8 mouse cellular contexts compared by ENCODE assay signal in genomic region chr3:79221296-79222191, GRCm38 (mm10).
A peak's percentile ranks its signal among the peaks of the same experiment; 100 is the strongest.
DNase-seq lines count a peak whose midpoint lies in the region; ATAC-seq and TF ChIP-seq lines count a peak whose summit lies in the region.

No protein-coding gene starts in this region.

- no peaks in the 10 kb centered on the region for H3K9me3 ChIP-seq in midbrain, embryonic 13.5 days
- H3K9me3 ChIP-seq in stomach, embryonic 14.5 days (ENCODE audit: control insufficient read depth, low read depth, low read length) = no peaks in the 10 kb centered on the region

- CTCF ChIA-PET in Patski (lab: Charles Lee) = interaction anchor here (0.7 to 4.2 kb wide), 20 partner anchors 9 to 366 kb away, joined by 3 to 25 read pairs (median 4); partner anchors contain the start of gene Rapgef2

- no peak overlapping the region for H3K4me2 ChIP-seq in midbrain, embryonic 13.5 days (replicated peaks)
- no peak overlapping the region for H3K4me2 ChIP-seq in stomach, embryonic 14.5 days (replicated peaks; ENCODE audit: low read depth, low read length)

- H3K27ac ChIP-seq in midbrain, embryonic 13.5 days = no peak overlapping the region
- H3K27ac ChIP-seq in stomach, embryonic 14.5 days (ENCODE audit: low read length) = no peak overlapping the region

- intact Hi-C loops in left cerebral cortex, postnatal 10 days (cut with DNase I) = loop anchor here (2.0 to 5.0 kb wide), 3 partner anchors 65 to 366 kb away; partner anchors contain the start of gene Rapgef2

- H3K4me1 ChIP-seq in midbrain, embryonic 13.5 days (replicated peaks) = peaks cover 42% of the 10 kb centered on the region
- H3K4me1 ChIP-seq in stomach, embryonic 14.5 days (ENCODE audit: control insufficient read depth, insufficient read depth, low read length) = peaks cover 13% of the 10 kb centered on the region; the same call in 1 of the 2 replicates

- no peaks in the 10 kb centered on the region for H3K27me3 ChIP-seq in Patski
- no peaks in the 10 kb centered on the region for H3K27me3 ChIP-seq in midbrain, embryonic 13.5 days
- H3K27me3 ChIP-seq in stomach, embryonic 14.5 days (ENCODE audit: control insufficient read depth, insufficient read depth, low read length) = no peaks in the 10 kb centered on the region

- WGBS in midbrain, embryonic 13.5 days = 31% methylated on average over 9 of the region's 9 CpGs
- 39% methylated on average over 9 of the region's 9 CpGs for WGBS in stomach, embryonic 14.5 days

- H3K4me3 ChIP-seq in midbrain, embryonic 13.5 days (replicated peaks) = no peak overlapping the region
- no peak overlapping the region for H3K4me3 ChIP-seq in stomach, embryonic 14.5 days (ENCODE audit: low read depth, low read length)

- no peak overlapping the region for H3K9ac ChIP-seq in midbrain, embryonic 13.5 days (replicated peaks)
- no peak overlapping the region; the same call in 1 of the 2 replicates for H3K9ac ChIP-seq in stomach, embryonic 14.5 days (replicated peaks; ENCODE audit: low read depth, low read length)

- H3K36me3 ChIP-seq in midbrain, embryonic 13.5 days = no peaks in the 10 kb centered on the region
- no peaks in the 10 kb centered on the region for H3K36me3 ChIP-seq in stomach, embryonic 14.5 days (ENCODE audit: control insufficient read depth, insufficient read depth, low read length)

- DNase-seq in 3T3-L1 (ENCODE audit: low read depth, low spot score) (peak; percentile 86), Patski (ENCODE audit: low read depth, low spot score) (peak; percentile 22)
- peak; percentile 71 for DNase-seq in cerebellum, adult 9-11 months
- DNase-seq in frontal cortex, postnatal 36 days (ENCODE audit: low spot score in 2 of 2) = peak; percentile 53 to 79
- peak; percentile 88 for DNase-seq in induced T-regulatory cell, adult 2 months (ENCODE audit: low read depth)
- peak; percentile 63 to 72 for DNase-seq in left cerebral cortex, postnatal 10 days (ENCODE audit: extremely low spot score in 1 of 2, low spot score in 2 of 2)

- POLR2A ChIA-PET in Patski (lab: Charles Lee) = no interaction called here

- peak; percentile 62 for ATAC-seq in Patski
- peak; percentile 74 for ATAC-seq in midbrain, embryonic 13.5 days
- peak; percentile 40; the same call in 1 of the 2 replicates for ATAC-seq in stomach, embryonic 14.5 days (ENCODE audit: insufficient number of reproducible peaks, insufficient read depth, low FRiP score, low read depth)

- in situ Hi-C loops in Patski (cut with MboI; ENCODE audit: low pct_unique_long_range_greater_than_20kb) = loop anchor here (5.0 to 10.0 kb wide), 3 partner anchors 63 to 363 kb away; partner anchors contain the start of gene Rapgef2

- peak; percentile 87 for TF ChIP-seq CTCF in Patski (IDR thresholded peaks at IDR 0.05)

Comparison
In these comparisons a context has a peak if more than half of its experiments do, and no peak if none do; other contexts are left out.
1. DNase-seq: peak in every context shown above with its lines; median percentile 88 in induced T-regulatory cell, adult 2 months; 86 in 3T3-L1; 71 in cerebellum, adult 9-11 months; 68 in left cerebral cortex, postnatal 10 days; 66 in frontal cortex, postnatal 36 days; 22 in Patski.